Mouse (Mus musculus) right cerebral cortex, postnatal 25 days (tissue): Measurements from ENCODE around the gene Etv2.

Experiments used
- DNase-seq: peaks from one replicate; pipeline ENCODE4 v3.0.0; 2022

Gene Etv2

GRCm38 (mm10) chr7:30613529-30614112, 22.0 kb downstream of the Etv2 start:
- no peak for DNase-seq

GRCm38 (mm10) chr7:30612654-30613402, 22.8 kb downstream of the Etv2 start, which contains the start of gene Upk1a:
Upk1a (minus strand) TSS chr7:30612847.
- no peak for DNase-seq

GRCm38 (mm10) chr7:30610043-30610442, 25.6 kb downstream of the Etv2 start:
- no peak for DNase-seq

- no peak for DNase-seq
Observed at GRCm38 (mm10) chr7:30608476-30608875, 27.2 kb downstream of the Etv2 start.

- no peak for DNase-seq
Observed at GRCm38 (mm10) chr7:30607706-30608309, 27.8 kb downstream of the Etv2 start.

GRCm38 (mm10) chr7:30604944-30605343, 30.7 kb downstream of the Etv2 start:
- DNase-seq = no peak

- DNase-seq = no peak
Observed at GRCm38 (mm10) chr7:30604424-30604823, 31.2 kb downstream of the Etv2 start.

GRCm38 (mm10) chr7:30602583-30602982, 33.1 kb downstream of the Etv2 start:
- no peak for DNase-seq

GRCm38 (mm10) chr7:30600651-30601050, 35.0 kb downstream of the Etv2 start:
- DNase-seq = no peak

- DNase-seq = peak; percentile 88
Observed at GRCm38 (mm10) chr7:30599933-30600353, 35.7 kb downstream of the Etv2 start.

- no peak for DNase-seq
Observed at GRCm38 (mm10) chr7:30598786-30599185, 36.9 kb downstream of the Etv2 start, which contains the start of gene Zbtb32. Zbtb32 (minus strand) TSS chr7:30598909.

GRCm38 (mm10) chr7:30596811-30597210, 38.8 kb downstream of the Etv2 start:
- no peak for DNase-seq

GRCm38 (mm10) chr7:30596093-30596492, 39.6 kb downstream of the Etv2 start:
- DNase-seq = no peak

GRCm38 (mm10) chr7:30594510-30595024, 41.1 kb downstream of the Etv2 start:
- no peak for DNase-seq

GRCm38 (mm10) chr7:30593579-30594509, 41.8 kb downstream of the Etv2 start:
- DNase-seq = no peak

GRCm38 (mm10) chr7:30592772-30593423, 42.8 kb downstream of the Etv2 start:
- no peak for DNase-seq

GRCm38 (mm10) chr7:30591605-30591951, 44.1 kb downstream of the Etv2 start:
- DNase-seq = no peak

- DNase-seq = no peak
Observed at GRCm38 (mm10) chr7:30590927-30591604, 44.6 kb downstream of the Etv2 start.

GRCm38 (mm10) chr7:30589435-30590301, 46.0 kb downstream of the Etv2 start:
- DNase-seq = peak; percentile 78

GRCm38 (mm10) chr7:30588676-30589434, 46.8 kb downstream of the Etv2 start, which contains the start of gene Kmt2b:
Kmt2b (minus strand) TSS chr7:30588726.
- DNase-seq = peak; percentile 98
